Mouse (Mus musculus): Measurements from ENCODE around the gene Zfp354c. TPM values are rescaled to one million over a fixed set of nuclear protein-coding genes. Genes with fewer than 3 reads are reported as not detected.

Gene Zfp354c
- total RNA-seq (2023), result 10 to 100 TPM in 1 of 2 experiments, 1 to 10 TPM in 1; 8.3 to 10.1 TPM

DNA sequence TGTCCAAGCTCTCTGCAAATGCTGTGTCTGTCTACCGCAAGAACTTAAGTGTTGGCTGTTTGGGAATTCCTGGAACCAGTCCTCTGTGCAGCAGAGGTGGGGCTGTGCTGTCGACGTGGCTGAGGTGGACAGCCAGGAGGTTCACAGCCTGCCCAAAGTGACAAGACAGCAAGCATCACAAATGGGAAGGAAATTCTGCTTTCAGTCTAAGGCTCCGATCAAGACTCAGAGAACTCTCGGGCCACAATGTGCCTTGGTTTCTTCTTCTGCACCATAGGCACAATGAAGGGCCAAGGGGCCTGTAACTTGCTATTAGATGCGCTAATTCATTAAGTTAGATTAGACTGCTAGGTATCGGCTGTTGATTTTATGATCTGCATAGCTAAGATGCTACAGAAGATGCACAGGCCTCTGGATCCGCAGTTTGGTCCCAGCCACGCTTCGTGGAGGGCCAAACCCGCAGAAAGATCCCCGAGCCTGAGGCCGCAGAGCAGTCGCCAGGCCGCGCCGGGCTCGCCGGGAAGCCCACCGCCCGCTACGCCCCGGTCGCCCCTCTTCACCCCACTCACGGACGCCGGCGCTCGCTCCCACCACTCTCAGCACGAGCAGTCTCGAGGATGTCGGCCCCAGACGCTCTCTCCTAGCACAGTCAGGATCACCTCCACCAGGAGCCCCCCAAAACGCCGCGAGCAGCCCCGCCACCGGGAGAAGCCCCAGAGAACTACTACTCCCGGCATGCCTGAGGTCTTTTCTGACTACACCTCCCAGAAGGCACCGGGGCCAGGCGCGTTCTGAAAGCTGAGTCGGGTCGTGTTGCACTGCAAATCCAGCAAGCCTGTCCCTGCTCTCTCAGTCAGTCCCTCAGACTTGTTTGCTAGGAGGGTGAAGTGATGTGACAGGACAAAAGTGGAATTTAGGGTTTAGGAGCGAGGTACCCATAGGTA is at the start of gene Zfp354c:
Gene Zfp354c, minus strand, starts transcription at position 715 of the 944 bp plus-strand sequence.

DNA sequence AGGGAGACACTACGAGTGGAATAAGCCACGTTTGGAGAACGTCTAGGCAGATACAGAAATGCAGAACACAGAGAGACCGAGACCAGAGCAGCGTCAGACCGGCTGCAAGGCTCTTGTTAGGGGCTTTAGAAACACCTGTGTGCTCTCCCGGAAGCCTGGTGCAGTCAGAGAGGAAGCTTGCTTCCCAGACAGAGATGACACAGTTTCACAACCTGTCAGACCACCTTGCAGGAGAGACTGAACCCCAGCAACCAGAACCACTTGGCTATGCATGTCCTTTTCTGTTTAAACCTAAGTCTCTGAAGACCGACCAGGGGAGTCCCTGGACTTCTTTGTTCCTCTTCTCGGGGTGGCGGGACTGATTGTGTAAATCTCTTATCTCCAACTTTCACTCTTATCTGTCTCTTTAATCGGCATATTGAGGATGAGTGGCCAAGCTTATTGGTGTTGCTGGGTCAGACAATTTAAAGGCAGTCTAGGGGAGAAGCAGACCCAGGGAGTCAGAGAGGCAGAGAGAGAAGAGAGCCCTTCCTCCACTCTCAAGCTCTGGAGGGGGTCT is 22.7 kb upstream of the Zfp354c start, which contains the start of gene Grm6:
Gene Grm6, plus strand, starts transcription at position 509 of the 559 bp plus-strand sequence.

DNA sequence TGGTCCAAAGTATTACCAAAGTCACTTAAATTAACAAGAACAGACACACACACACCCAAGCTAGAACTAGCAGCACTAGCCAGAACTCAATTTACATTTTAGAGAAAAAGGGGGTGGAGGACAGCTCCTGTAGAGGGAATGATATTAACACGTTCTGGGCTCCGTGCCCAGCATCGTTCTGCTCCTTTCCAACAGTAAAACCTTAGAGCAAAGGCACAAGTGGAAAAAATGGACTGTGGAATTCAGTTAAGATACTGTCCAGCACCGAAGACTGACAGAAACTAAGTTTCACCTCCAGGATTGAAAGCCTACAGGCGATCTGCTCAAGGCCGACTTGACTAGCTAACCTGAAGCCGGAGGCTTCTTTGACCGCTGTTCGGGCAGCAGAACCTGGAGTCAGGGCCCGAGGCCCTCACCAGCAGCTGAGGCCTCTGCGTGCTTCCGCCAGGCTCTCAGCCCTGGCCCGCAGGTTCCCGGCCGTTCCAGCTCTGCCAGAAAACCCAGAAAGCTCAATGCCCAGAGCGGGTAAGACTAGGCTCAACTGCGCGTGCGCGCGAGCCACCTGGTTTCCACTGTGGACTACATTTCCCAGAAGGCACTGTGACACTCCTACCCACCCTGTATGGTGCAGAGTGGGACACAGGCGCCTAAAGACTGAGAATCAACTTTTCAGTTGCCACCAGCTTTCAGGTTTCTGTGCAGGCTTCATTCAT is 13.7 kb upstream of the Zfp354c start, which contains the start of gene Zfp879:
Gene Zfp879, minus strand, starts transcription at position 530 of the 713 bp plus-strand sequence.

Other genes with a start within 250 kb of the Zfp354c start
- gene Adamts2, start 225.6 kb downstream of the Zfp354c start, total RNA-seq (2023), result not detected
- under 1 TPM in 1 of 2 experiments, not detected in 1; 0.58 TPM for gene Zfp879, start 13.8 kb upstream of the Zfp354c start, total RNA-seq (2023)
- gene Grm6, start 23.0 kb upstream of the Zfp354c start, total RNA-seq (2023), result 10 to 100 TPM; 41.7 to 44.7 TPM
- gene Zfp454, start 59.9 kb upstream of the Zfp354c start, total RNA-seq (2023), result under 1 TPM; 0.26 to 0.56 TPM
- gene Zfp2, start 88.4 kb upstream of the Zfp354c start, total RNA-seq (2023), result 1 to 10 TPM; 2.5 to 4.0 TPM
- gene Zfp354b, start 103.9 kb upstream of the Zfp354c start, total RNA-seq (2023), result 1 to 10 TPM in 1 of 2 experiments, under 1 TPM in 1; 0.75 to 1.8 TPM
- not detected for gene 4933414I15Rik, start 116.0 kb upstream of the Zfp354c start, total RNA-seq (2023)
- gene Prop1, start 126.0 kb upstream of the Zfp354c start, total RNA-seq (2023), result not detected
- not detected for gene Olfr1378, start 138.8 kb upstream of the Zfp354c start, total RNA-seq (2023)
- not detected for gene Olfr1377, start 154.2 kb upstream of the Zfp354c start, total RNA-seq (2023)
- gene Olfr51, start 175.9 kb upstream of the Zfp354c start, total RNA-seq (2023), result not detected
- not detected for gene Olfr54, start 186.5 kb upstream of the Zfp354c start, total RNA-seq (2023)
- gene Olfr1375, start 220.4 kb upstream of the Zfp354c start, total RNA-seq (2023), result not detected
- gene Zfp354a, start 231.5 kb upstream of the Zfp354c start, total RNA-seq (2023), result not detected

Data from B cell, adult 67 days (primary cell).